Mouse (Mus musculus): ENCODE measurements around the gene Arrdc3.

DNA sequence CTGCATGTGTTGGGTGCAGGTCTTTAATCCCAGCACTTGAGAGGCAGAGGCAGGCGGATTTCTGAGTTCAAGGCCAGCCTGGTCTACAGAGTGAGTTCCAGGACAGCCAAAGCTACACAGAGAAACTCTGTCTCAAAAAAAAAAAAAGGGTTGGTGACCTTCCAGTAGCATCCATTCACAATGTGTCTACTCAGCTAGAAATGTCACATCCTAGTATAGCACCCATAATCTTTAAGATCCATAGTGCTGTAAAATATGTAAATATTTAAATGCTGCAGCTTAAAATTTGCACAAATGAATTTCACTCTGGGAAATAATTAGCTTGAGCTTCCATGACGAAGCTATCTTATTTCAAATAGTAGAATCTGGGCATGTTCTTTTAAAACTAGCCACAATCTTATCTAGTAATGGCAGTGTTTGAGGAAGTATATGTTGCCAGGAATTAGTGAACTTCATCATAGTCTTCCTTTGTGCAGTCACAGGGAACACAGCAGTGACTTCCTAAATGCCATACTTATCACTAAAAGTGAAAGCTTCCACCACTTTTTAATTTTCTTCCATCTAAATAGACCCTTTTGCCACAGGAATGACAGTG, 16.3 kb downstream of the Arrdc3 start:
- TF ChIP-seq CTCF (conservative IDR thresholded peaks at IDR 0.05; ENCODE audit: low read length) (no peak), POU5F1 (IDR thresholded peaks at IDR 0.05; ENCODE audit: borderline replicate concordance, low read length) (no peak)
